Comparison of ENCODE assay signal across 15 mouse cellular contexts in genomic region chr11:68681254-68681839, GRCm38 (mm10). TPM values are rescaled to one million over a fixed set of nuclear protein-coding genes. Genes with fewer than 3 reads are reported as not detected.
DNase-seq lines count a peak whose midpoint lies in the region; ATAC-seq and TF ChIP-seq lines count a peak whose summit lies in the region.
"Had no signal": no experiment of that assay in that cellular context is flagged by ENCODE, and none has a peak within 500 bp of the region (broad histone marks: within the 10 kb centered on the region; RNA-seq: fewer than 3 reads in every experiment).

No protein-coding gene starts in this region.

- no peak overlapping the region for H3K4me2 ChIP-seq in forebrain, postnatal 0 days (ENCODE audit: low read depth)
- no peak overlapping the region for H3K4me2 ChIP-seq in forebrain, embryonic 14.5 days (ENCODE audit: low read length)
- H3K4me2 ChIP-seq in CH12.LX (ENCODE audit: insufficient read depth, low read depth, poor library complexity, severe bottlenecking): no peak overlapping the region
- H3K4me2 ChIP-seq: midbrain, embryonic 12.5 days; neural tube, embryonic 13.5 days had no signal

- no peaks in the 10 kb centered on the region for H3K27me3 ChIP-seq in forebrain, postnatal 0 days (ENCODE audit: insufficient read depth, low read length)
- no peaks in the 10 kb centered on the region for H3K27me3 ChIP-seq in forebrain, embryonic 14.5 days (replicated peaks; ENCODE audit: control insufficient read depth, insufficient read depth, low read length)
- H3K27me3 ChIP-seq in liver, adult 2 months (ENCODE audit: control insufficient read depth, insufficient read depth, low read length): no peaks in the 10 kb centered on the region
- H3K27me3 ChIP-seq in CH12.LX (replicated peaks): no peaks in the 10 kb centered on the region
- H3K27me3 ChIP-seq: midbrain, embryonic 12.5 days; neural tube, embryonic 13.5 days had no signal

- ATAC-seq in forebrain, postnatal 0 days: no peak
- ATAC-seq in forebrain, embryonic 14.5 days: no peak
- ATAC-seq in common myeloid progenitor, adult 5-6 weeks (replicated peaks; ENCODE audit: low read depth, poor library complexity, severe bottlenecking): peak; percentile 52; the same call in 1 of the 2 replicates
- ATAC-seq: hindbrain, embryonic 16.5 days had no signal

- dilution Hi-C loops in CH12.LX (cut with MboI; ENCODE audit: extremely low pct_ligation_motif_present, extremely low pct_unique_long_range_greater_than_20kb, low sequenced_read_pairs): no loop called here

- TF ChIP-seq CTCF in forebrain, postnatal 0 days (IDR thresholded peaks at IDR 0.05; ENCODE audit: low read depth): peak; percentile 17
- peak; percentile 17; the same call in 1 of the 2 replicates for TF ChIP-seq CTCF in liver, adult 2 months (IDR thresholded peaks at IDR 0.05; ENCODE audit: low read depth, low read length)
- TF ChIP-seq CTCF in CH12.LX (conservative IDR thresholded peaks at IDR 0.05 in 1 of 2, IDR thresholded peaks at IDR 0.05 in 1 of 2; ENCODE audit: low read depth in 2 of 2, low read length in 2 of 2): peak; percentile 23 to 58; a peak in 3 of 4 replicates

- TF ChIP-seq RAD21 in CH12.LX (IDR thresholded peaks at IDR 0.05; ENCODE audit: low read depth, low read length): peak; percentile 13

- H3K4me1 ChIP-seq in forebrain, postnatal 0 days (ENCODE audit: insufficient read depth): no peaks in the 10 kb centered on the region
- H3K4me1 ChIP-seq in forebrain, embryonic 14.5 days (ENCODE audit: control insufficient read depth, insufficient read depth, low read length): no peaks in the 10 kb centered on the region
- H3K4me1 ChIP-seq in liver, adult 2 months (ENCODE audit: control insufficient read depth, insufficient read depth, low read length): no peaks in the 10 kb centered on the region
- no peaks in the 10 kb centered on the region; a peak in 1 of 4 replicates for H3K4me1 ChIP-seq in CH12.LX (ENCODE audit: control insufficient read depth in 1 of 2, insufficient read depth in 2 of 2)
- H3K4me1 ChIP-seq: midbrain, embryonic 12.5 days; neural tube, embryonic 13.5 days had no signal

- in situ Hi-C loops in CH12.LX (cut with MboI; ENCODE audit: low pct_ligation_motif_present, low pct_unique_long_range_greater_than_20kb, low sequenced_read_pairs): no loop called here

- H3K36me3 ChIP-seq in forebrain, postnatal 0 days (ENCODE audit: insufficient read depth): no peaks in the 10 kb centered on the region
- no peaks in the 10 kb centered on the region for H3K36me3 ChIP-seq in forebrain, embryonic 14.5 days (ENCODE audit: control insufficient read depth, insufficient read depth, low read length)
- H3K36me3 ChIP-seq in liver, adult 2 months (ENCODE audit: control insufficient read depth, insufficient read depth, low read length): no peaks in the 10 kb centered on the region
- no peaks in the 10 kb centered on the region for H3K36me3 ChIP-seq in CH12.LX (replicated peaks in 1 of 2; ENCODE audit: control insufficient read depth in 1 of 2, insufficient read depth in 1 of 2, low read length in 1 of 2)
- H3K36me3 ChIP-seq: midbrain, embryonic 12.5 days; neural tube, embryonic 13.5 days had no signal

- no peak for TF ChIP-seq EP300 in CH12.LX (IDR thresholded peaks at IDR 0.05; ENCODE audit: low read length)

- WGBS in forebrain, postnatal 0 days: 77% methylated on average over 3 of the region's 3 CpGs
- 60% methylated on average over 3 of the region's 3 CpGs for WGBS in forebrain, embryonic 14.5 days
- WGBS in liver, adult 2 months: 77% methylated on average over 3 of the region's 3 CpGs

- DNase-seq in forebrain, postnatal 0 days: no peak
- no peak for DNase-seq in forebrain, embryonic 14.5 days (ENCODE audit: low spot score)
- no peak for DNase-seq in liver, adult 2 months (ENCODE audit: extremely low read depth, low read depth, low spot score)
- DNase-seq in liver (no peak), CH12.LX (ENCODE audit: extremely low read depth) (no peak)
- DNase-seq in cerebellum, postnatal 25 days: no peak
- no peak for DNase-seq in left cerebral cortex, adult 11 months (ENCODE audit: low spot score)
- DNase-seq: cerebellum, postnatal 36 days; kidney, postnatal 36 days; left cerebral cortex, postnatal 4 days; thymus, postnatal 36 days had no signal

- H3K9me3 ChIP-seq in forebrain, postnatal 0 days (ENCODE audit: low read length): no peaks in the 10 kb centered on the region
- no peaks in the 10 kb centered on the region for H3K9me3 ChIP-seq in forebrain, embryonic 14.5 days (replicated peaks; ENCODE audit: control insufficient read depth, low read length)
- no peaks in the 10 kb centered on the region for H3K9me3 ChIP-seq in CH12.LX (replicated peaks; ENCODE audit: low read length)
- H3K9me3 ChIP-seq: midbrain, embryonic 12.5 days; neural tube, embryonic 13.5 days had no signal

- no peak overlapping the region for H3K4me3 ChIP-seq in forebrain, postnatal 0 days (ENCODE audit: low read depth, low read length)
- no peak overlapping the region for H3K4me3 ChIP-seq in forebrain, embryonic 14.5 days (ENCODE audit: low read depth, low read length)
- H3K4me3 ChIP-seq in liver, adult 2 months (ENCODE audit: insufficient read depth, low read depth, low read length): no peak overlapping the region
- no peak overlapping the region for H3K4me3 ChIP-seq in CH12.LX (replicated peaks in 1 of 3; ENCODE audit: low read depth in 2 of 3, low read length in 2 of 3, poor library complexity in 1 of 3)
- H3K4me3 ChIP-seq: midbrain, embryonic 12.5 days; neural tube, embryonic 13.5 days had no signal

- no peak for TF ChIP-seq POLR2A in liver, adult 2 months (IDR thresholded peaks at IDR 0.05; ENCODE audit: extremely low read depth, insufficient read depth, low read length)
- no peak for TF ChIP-seq POLR2A in CH12.LX (IDR thresholded peaks at IDR 0.05; ENCODE audit: low read depth, low read length)

- H3K79me2 ChIP-seq in liver, adult 2 months (ENCODE audit: control insufficient read depth, insufficient read depth, low read length): no peaks in the 10 kb centered on the region
- H3K79me2 ChIP-seq in CH12.LX (replicated peaks; ENCODE audit: control insufficient read depth, extremely low read depth, insufficient read depth, poor library complexity, severe bottlenecking): no peaks in the 10 kb centered on the region

- H3K27ac ChIP-seq in forebrain, postnatal 0 days (ENCODE audit: low read depth, low read length): no peak overlapping the region
- no peak overlapping the region for H3K27ac ChIP-seq in forebrain, embryonic 14.5 days (ENCODE audit: low read depth, low read length)
- no peak overlapping the region for H3K27ac ChIP-seq in liver, adult 2 months (replicated peaks; ENCODE audit: insufficient read depth, low read depth, low read length)
- no peak overlapping the region for H3K27ac ChIP-seq in CH12.LX (ENCODE audit: insufficient read depth, low read depth)
- H3K27ac ChIP-seq: midbrain, embryonic 12.5 days; neural tube, embryonic 13.5 days had no signal

- H3K9ac ChIP-seq in forebrain, postnatal 0 days: no peak overlapping the region
- no peak overlapping the region for H3K9ac ChIP-seq in forebrain, embryonic 14.5 days (ENCODE audit: low read length)
- H3K9ac ChIP-seq in liver, adult 2 months (ENCODE audit: low read depth, low read length): no peak overlapping the region
- no peak overlapping the region for H3K9ac ChIP-seq in CH12.LX (ENCODE audit: insufficient read depth, low read depth)
- H3K9ac ChIP-seq: midbrain, embryonic 12.5 days; neural tube, embryonic 13.5 days had no signal

TF ChIP-seq in CH12.LX, 34 proteins besides CTCF, POLR2A, EP300 and RAD21:
- TF ChIP-seq E2F4 (IDR thresholded peaks at IDR 0.05; ENCODE audit: insufficient replicate concordance, low read depth, low read length): no peak
- TF ChIP-seq USF1 (IDR thresholded peaks at IDR 0.05; ENCODE audit: low read depth, low read length): no peak
- no peak for TF ChIP-seq MYC (IDR thresholded peaks at IDR 0.05; ENCODE audit: low read depth, low read length)
- TF ChIP-seq CHD2 (IDR thresholded peaks at IDR 0.05; ENCODE audit: low read length): no peak
- TF ChIP-seq KAT2A (IDR thresholded peaks at IDR 0.05; ENCODE audit: insufficient replicate concordance, low read length): no peak
- no peak for TF ChIP-seq POLR2AphosphoS2 (IDR thresholded peaks at IDR 0.05; ENCODE audit: low read depth, low read length)

RNA-seq across cellular contexts. Expression of gene Myh10, which starts 10.0 kb away (rescaled TPM):
- 141 and 183 TPM in 2 replicates for total RNA-seq in forebrain, postnatal 0 days (2014; rRNA removed)
- 50.4 and 68.0 TPM in 2 replicates for polyA plus RNA-seq in forebrain, postnatal 0 days (2015; fragmentation: Nextera tagmentation; extraction: Ambion mirVana)
- 88.8 and 105 TPM in 2 replicates for polyA plus RNA-seq in forebrain, embryonic 14.5 days (2014; fragmentation: Nextera tagmentation; extraction: Ambion mirVana)
- total RNA-seq in liver, adult 2 months (2014; rRNA removed): 7.5 and 10.9 TPM in 2 replicates
- 3.0 and 4.4 TPM in 2 replicates for polyA plus RNA-seq in liver, adult 2 months (2012; rRNA removed)
- total RNA-seq in CH12.LX (2012; rRNA removed) (0.38 and 0.46 TPM in 2 replicates), CH12.LX (2014; rRNA removed) (0.62 and 1.1 TPM in 2 replicates)
- polyA plus RNA-seq in CH12.LX (2012; ENCODE audit: insufficient read length, low read depth): 2.7 and 3.1 TPM in 2 replicates
- 20.8 and 22.3 TPM in 2 replicates for total RNA-seq in common myeloid progenitor, adult 5-6 weeks (2017)
